Mouse (Mus musculus): Measurements from ENCODE around the gene Crmp1. TPM values are rescaled to one million over a fixed set of nuclear protein-coding genes. Genes with fewer than 3 reads are reported as not detected.
A peak's percentile ranks its signal among the peaks of the same experiment; 100 is the strongest.

Crmp1 gene
- polyA plus RNA-seq, 1 experiment, result 1.1 TPM

GRCm38 (mm10) chr5:37238654-37239053 lies 3.1 kb upstream of the Crmp1 start:
- Histone ChIP-seq H3K36me3 (ENCODE audit: control insufficient read depth, insufficient read depth, low read length) (no peaks in the 10 kb centered on the region), H3K4me3 (ENCODE audit: low read depth, low read length) (no peak overlapping the region), H3K27me3 (ENCODE audit: control insufficient read depth, insufficient read depth, low read length) (peaks cover 21% of the 10 kb centered on the region), H3K27ac (ENCODE audit: insufficient read depth, low read depth, low read length) (no peak overlapping the region), H3K4me1 (ENCODE audit: control insufficient read depth, insufficient read depth, insufficient read length, low read length) (no peaks in the 10 kb centered on the region)
- TF ChIP-seq CTCF (IDR thresholded peaks at IDR 0.05; ENCODE audit: extremely low read depth, insufficient read length, insufficient replicate concordance, low read depth, low read length) (no peak), POLR2A (IDR thresholded peaks at IDR 0.05; ENCODE audit: low read depth, low read length) (no peak)
- 37% methylated on average over 2 of the region's 2 CpGs for WGBS

- TF ChIP-seq POLR2A (IDR thresholded peaks at IDR 0.05; ENCODE audit: low read depth, low read length) (no peak), CTCF (IDR thresholded peaks at IDR 0.05; ENCODE audit: extremely low read depth, insufficient read length, insufficient replicate concordance, low read depth, low read length) (no peak)
- Histone ChIP-seq H3K4me1 (ENCODE audit: control insufficient read depth, insufficient read depth, insufficient read length, low read length) (no peaks in the 10 kb centered on the region), H3K27me3 (ENCODE audit: control insufficient read depth, insufficient read depth, low read length) (peaks cover 33% of the 10 kb centered on the region), H3K27ac (ENCODE audit: insufficient read depth, low read depth, low read length) (no peak overlapping the region), H3K36me3 (ENCODE audit: control insufficient read depth, insufficient read depth, low read length) (no peaks in the 10 kb centered on the region), H3K4me3 (ENCODE audit: low read depth, low read length) (no peak overlapping the region)
- WGBS, result 5% methylated on average over 5 of the region's 5 CpGs
Measured at GRCm38 (mm10) chr5:37240550-37240949, 1.2 kb upstream of the Crmp1 start.

- Histone ChIP-seq H3K27ac (ENCODE audit: insufficient read depth, low read depth, low read length) (no peak overlapping the region), H3K27me3 (ENCODE audit: control insufficient read depth, insufficient read depth, low read length) (peaks cover 33% of the 10 kb centered on the region), H3K4me3 (ENCODE audit: low read depth, low read length) (peak overlapping the region; percentile 23), H3K36me3 (ENCODE audit: control insufficient read depth, insufficient read depth, low read length) (no peaks in the 10 kb centered on the region), H3K4me1 (ENCODE audit: control insufficient read depth, insufficient read depth, insufficient read length, low read length) (no peaks in the 10 kb centered on the region; the same call in 1 of the 2 replicates)
- TF ChIP-seq CTCF (IDR thresholded peaks at IDR 0.05; ENCODE audit: extremely low read depth, insufficient read length, insufficient replicate concordance, low read depth, low read length) (no peak), POLR2A (IDR thresholded peaks at IDR 0.05; ENCODE audit: low read depth, low read length) (no peak)
- WGBS, result 21% methylated on average over 9 of the region's 9 CpGs
Measured at GRCm38 (mm10) chr5:37241224-37241623, 516 bp upstream of the Crmp1 start.

- Histone ChIP-seq H3K4me3 (ENCODE audit: low read depth, low read length) (no peak overlapping the region; the same call in 1 of the 2 replicates), H3K36me3 (ENCODE audit: control insufficient read depth, insufficient read depth, low read length) (no peaks in the 10 kb centered on the region), H3K27ac (ENCODE audit: insufficient read depth, low read depth, low read length) (no peak overlapping the region), H3K27me3 (ENCODE audit: control insufficient read depth, insufficient read depth, low read length) (peaks cover 33% of the 10 kb centered on the region), H3K4me1 (ENCODE audit: control insufficient read depth, insufficient read depth, insufficient read length, low read length) (no peaks in the 10 kb centered on the region; the same call in 1 of the 2 replicates)
- no peak for TF ChIP-seq POLR2A (IDR thresholded peaks at IDR 0.05; ENCODE audit: low read depth, low read length)
- TF ChIP-seq CTCF (IDR thresholded peaks at IDR 0.05; ENCODE audit: extremely low read depth, insufficient read length, insufficient replicate concordance, low read depth, low read length), result no peak
- WGBS, result 16% methylated on average over 44 of the region's 44 CpGs
Measured at GRCm38 (mm10) chr5:37242360-37243168, 824 bp downstream of the Crmp1 start.

GRCm38 (mm10) chr5:37243169-37243886 lies 1.6 kb downstream of the Crmp1 start:
- Histone ChIP-seq H3K27ac (ENCODE audit: insufficient read depth, low read depth, low read length) (no peak overlapping the region), H3K4me3 (ENCODE audit: low read depth, low read length) (no peak overlapping the region), H3K36me3 (ENCODE audit: control insufficient read depth, insufficient read depth, low read length) (no peaks in the 10 kb centered on the region), H3K27me3 (ENCODE audit: control insufficient read depth, insufficient read depth, low read length) (peaks cover 33% of the 10 kb centered on the region), H3K4me1 (ENCODE audit: control insufficient read depth, insufficient read depth, insufficient read length, low read length) (no peaks in the 10 kb centered on the region; the same call in 1 of the 2 replicates)
- 3% methylated on average over 19 of the region's 19 CpGs for WGBS
- TF ChIP-seq POLR2A (IDR thresholded peaks at IDR 0.05; ENCODE audit: low read depth, low read length) (no peak), CTCF (IDR thresholded peaks at IDR 0.05; ENCODE audit: extremely low read depth, insufficient read length, insufficient replicate concordance, low read depth, low read length) (no peak)

- no peak overlapping the region for H3K4me3 ChIP-seq (ENCODE audit: low read depth, low read length)
- no peak overlapping the region for H3K27ac ChIP-seq (ENCODE audit: insufficient read depth, low read depth, low read length)
- no peaks in the 10 kb centered on the region; the same call in 1 of the 2 replicates for H3K4me1 ChIP-seq (ENCODE audit: control insufficient read depth, insufficient read depth, insufficient read length, low read length)
- H3K36me3 ChIP-seq (ENCODE audit: control insufficient read depth, insufficient read depth, low read length), result no peaks in the 10 kb centered on the region
- no peak for TF ChIP-seq POLR2A (IDR thresholded peaks at IDR 0.05; ENCODE audit: low read depth, low read length)
- no peak for TF ChIP-seq CTCF (IDR thresholded peaks at IDR 0.05; ENCODE audit: extremely low read depth, insufficient read length, insufficient replicate concordance, low read depth, low read length)
- WGBS, result 11% methylated on average over 13 of the region's 13 CpGs
- H3K27me3 ChIP-seq (ENCODE audit: control insufficient read depth, insufficient read depth, low read length), result peaks cover 33% of the 10 kb centered on the region
Measured at GRCm38 (mm10) chr5:37244161-37244560, 2.4 kb downstream of the Crmp1 start.
